Mouse (Mus musculus) left cerebral cortex, adult 2 months (tissue): ENCODE measurements around the gene Gmnc. TPM values are rescaled to one million over a fixed set of nuclear protein-coding genes. Genes with fewer than 3 reads are reported as not detected.

ENCODE experiments used
- DNase-seq, 2 experiments: peaks; one replicate each; pipeline ENCODE4 v3.0.0; 2021 to 2022; ENCODE audit warnings: low spot score in 2 of 2, mixed read lengths in 1 of 2; ENCODE audit errors: extremely low spot score in 1 of 2
- H3K27ac ChIP-seq: fragments of 200-600 bp; 2 replicates; pipeline ENCODE4 v1.8.1; 2022
- H3K4me3 ChIP-seq: fragments of 200-600 bp; 2 replicates; pipeline ENCODE4 v1.8.1; 2022
- CTCF ChIP-seq: fragments of 200-600 bp; IDR thresholded peaks from 2 replicates; pipeline ENCODE4 v1.8.1; 2022; ENCODE audit warnings: antibody characterized with exemption, mild to moderate bottlenecking, moderate library complexity
- intact Hi-C: fragments of 180-260 bp; cut with DNase I; formaldehyde crosslinking; loops from one replicate; pipeline ENCODE4 v1.15.1; 2025
- total RNA-seq, 2 experiments: library from RNA; stranded (reverse); gene quantifications; 2 replicates each; pipeline ENCODE4 v1.2.3; 2021

The Gmnc gene
- total RNA-seq, 2 experiments from 2014 or later = 0.42 to 0.48 TPM

- DNase-seq = no peak
- no peak for TF ChIP-seq CTCF
- Histone ChIP-seq H3K4me3 (no peak overlapping the region), H3K27ac (no peak overlapping the region)
- intact Hi-C loops = no loop called here
These were observed 24.6 kb downstream of the Gmnc start for GRCm38 (mm10) chr16:26966830-26967229.

- TF ChIP-seq CTCF = no peak
- no peak for DNase-seq
- Histone ChIP-seq H3K4me3 (no peak overlapping the region), H3K27ac (no peak overlapping the region)
- intact Hi-C loops = no loop called here
These were observed 29.5 kb downstream of the Gmnc start for GRCm38 (mm10) chr16:26961971-26962370.

- H3K4me3 ChIP-seq = no peak overlapping the region
- DNase-seq = no peak
- intact Hi-C loops = no loop called here
- no peak for TF ChIP-seq CTCF
- no peak overlapping the region for H3K27ac ChIP-seq
These were observed 39.9 kb downstream of the Gmnc start for GRCm38 (mm10) chr16:26951601-26952000.

DNA sequence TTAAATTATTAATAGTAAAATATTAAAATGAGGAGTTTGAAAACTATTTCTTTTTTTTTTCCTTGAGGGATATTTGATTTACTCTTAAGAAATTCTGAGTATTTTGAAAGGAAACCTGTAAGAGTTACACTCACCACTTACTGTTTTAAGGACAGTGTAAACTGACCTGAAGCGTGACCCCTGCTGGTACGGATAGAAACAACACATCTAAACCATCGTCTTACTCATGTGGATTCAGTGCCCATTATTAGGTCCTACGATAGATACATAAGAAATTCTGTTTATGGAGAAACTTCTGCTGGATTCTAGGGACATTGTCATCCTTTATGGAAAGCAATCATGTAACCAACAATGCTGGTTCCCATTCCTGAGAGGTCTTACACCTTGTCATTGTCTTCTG is 41.2 kb downstream of the Gmnc start:
- TF ChIP-seq CTCF = peak; percentile 5
- intact Hi-C loops = no loop called here
- DNase-seq = no peak
- no peak overlapping the region for H3K4me3 ChIP-seq
- no peak overlapping the region for H3K27ac ChIP-seq

DNA sequence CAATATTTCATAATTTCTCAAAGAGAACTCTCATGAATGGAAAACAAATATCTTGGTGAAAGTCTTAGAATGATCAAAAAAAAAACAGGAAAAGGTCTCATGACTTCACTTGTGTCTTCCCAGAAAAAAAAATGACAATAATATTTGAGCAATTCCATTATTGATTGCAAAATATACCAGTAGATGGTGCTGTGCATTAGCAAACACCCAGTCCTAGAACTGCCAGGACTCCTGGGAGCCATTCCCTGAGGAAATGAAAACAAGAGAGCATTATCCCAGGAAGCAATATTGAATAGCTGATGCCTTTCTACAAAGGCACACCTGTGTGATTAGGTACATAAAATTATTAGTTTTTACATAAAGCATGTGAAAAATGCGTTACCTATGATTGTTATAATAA is 87.5 kb downstream of the Gmnc start:
- intact Hi-C loops = loop anchor here (1.0 to 10.0 kb wide), 4 partner anchors 77 to 555 kb away; no protein-coding TSS in a partner anchor
- Histone ChIP-seq H3K4me3 (no peak overlapping the region), H3K27ac (no peak overlapping the region)
- TF ChIP-seq CTCF = peak; percentile 58
- no peak for DNase-seq

GRCm38 (mm10) chr16:26901471-26901870 is 90.0 kb downstream of the Gmnc start:
- DNase-seq = no peak
- intact Hi-C loops = loop anchor here (10.0 kb wide), 1 partner anchor 117 kb away; no protein-coding TSS in a partner anchor
- H3K4me3 ChIP-seq = no peak overlapping the region
- no peak for TF ChIP-seq CTCF
- no peak overlapping the region for H3K27ac ChIP-seq

DNA sequence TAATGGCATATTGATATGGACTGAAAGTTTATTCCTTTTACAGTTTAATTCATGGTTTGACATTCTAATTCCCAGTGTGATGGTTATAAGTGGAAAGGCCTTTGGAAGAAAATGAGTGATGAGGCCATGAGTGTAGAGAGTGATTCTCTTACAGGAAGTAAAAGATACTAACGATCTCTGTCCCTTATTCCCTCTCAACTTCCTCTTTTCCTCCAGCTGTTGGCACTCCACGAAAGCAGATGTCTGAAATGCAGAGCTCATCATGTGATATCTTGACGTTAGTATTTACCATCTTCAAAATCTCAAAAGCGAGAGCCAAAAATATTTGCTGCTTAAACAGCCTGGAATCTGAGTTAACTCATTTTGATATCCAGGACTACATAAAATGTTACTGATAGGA is 105.1 kb downstream of the Gmnc start:
- no peak for DNase-seq
- H3K4me3 ChIP-seq = no peak overlapping the region
- TF ChIP-seq CTCF = no peak
- intact Hi-C loops = no loop called here
- no peak overlapping the region for H3K27ac ChIP-seq

DNA sequence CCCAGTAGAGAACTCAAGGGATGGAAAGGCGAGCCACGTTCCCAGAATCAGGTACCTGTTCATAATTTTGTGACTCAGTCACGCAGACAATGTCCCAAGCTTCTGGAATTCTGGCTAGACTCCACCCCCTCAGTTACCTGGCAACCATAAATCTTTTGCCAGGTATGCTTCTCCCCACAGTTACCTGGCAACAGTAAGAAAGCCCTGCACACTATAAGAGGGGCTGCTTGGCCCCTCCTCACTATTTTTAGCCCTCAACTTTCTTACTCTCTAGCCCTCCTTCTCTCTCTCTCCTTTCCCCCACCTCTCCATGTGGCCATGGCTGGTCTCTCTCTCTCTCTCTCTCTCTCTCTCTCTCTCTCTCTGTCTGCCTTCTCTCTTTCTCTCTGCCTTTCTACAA is 114.6 kb downstream of the Gmnc start:
- TF ChIP-seq CTCF = no peak
- Histone ChIP-seq H3K4me3 (no peak overlapping the region), H3K27ac (no peak overlapping the region)
- intact Hi-C loops = no loop called here
- no peak for DNase-seq
